Mouse (Mus musculus) ovary, postnatal 14 days (tissue): ENCODE measurements around the gene Ercc4.
A peak's percentile ranks its signal among the peaks of the same experiment; 100 is the strongest.
"Not testable (repeated sequence)": the region's sequence is repeated elsewhere in the genome, so short reads cannot be mapped to it uniquely, and the experiment has no call there.

Experiments
- DNase-seq: peaks from one replicate; pipeline ENCODE4 v3.0.0; 2022; ENCODE audit warnings: low spot score

The Ercc4 gene

GRCm38 (mm10) chr16:13109156-13109989 is at the start of gene Ercc4:
Ercc4 (plus strand) TSS chr16:13109684.
- peak; percentile 97 for DNase-seq

GRCm38 (mm10) chr16:13061113-13061512 is 48.4 kb upstream of the Ercc4 start:
- no peak for DNase-seq

- DNase-seq: no peak
These were observed 35.3 kb upstream of the Ercc4 start for GRCm38 (mm10) chr16:13074176-13074575.

GRCm38 (mm10) chr16:13080161-13080560 is 29.3 kb upstream of the Ercc4 start:
- no peak for DNase-seq

GRCm38 (mm10) chr16:13083155-13083798 is 26.2 kb upstream of the Ercc4 start:
- DNase-seq: no peak

- DNase-seq: no peak
These were observed 1.1 kb upstream of the Ercc4 start for GRCm38 (mm10) chr16:13108356-13108755.

- no peak for DNase-seq
These were observed 609 bp downstream of the Ercc4 start for GRCm38 (mm10) chr16:13109990-13110595.

- no peak for DNase-seq
These were observed 5.3 kb downstream of the Ercc4 start for GRCm38 (mm10) chr16:13114821-13115220.

- DNase-seq: not testable (repeated sequence)
These were observed 6.0 kb downstream of the Ercc4 start for GRCm38 (mm10) chr16:13115466-13115865.

- peak; percentile 22 for DNase-seq
These were observed 7.9 kb downstream of the Ercc4 start for GRCm38 (mm10) chr16:13117299-13117966.

- DNase-seq: no peak
These were observed 8.5 kb downstream of the Ercc4 start for GRCm38 (mm10) chr16:13117967-13118430.

GRCm38 (mm10) chr16:13118754-13119294 is 9.3 kb downstream of the Ercc4 start:
- DNase-seq: no peak

- no peak for DNase-seq
These were observed 10.3 kb downstream of the Ercc4 start for GRCm38 (mm10) chr16:13119641-13120350.

GRCm38 (mm10) chr16:13125357-13125756 is 15.9 kb downstream of the Ercc4 start:
- DNase-seq: no peak

- no peak for DNase-seq
These were observed 18.1 kb downstream of the Ercc4 start for GRCm38 (mm10) chr16:13127566-13127965.

- peak; percentile 29 for DNase-seq
These were observed 20.9 kb downstream of the Ercc4 start for GRCm38 (mm10) chr16:13130412-13130811.

GRCm38 (mm10) chr16:13141220-13141619 is 31.7 kb downstream of the Ercc4 start:
- no peak for DNase-seq

- no peak for DNase-seq
These were observed 34.4 kb downstream of the Ercc4 start for GRCm38 (mm10) chr16:13143932-13144331.

- DNase-seq: no peak
These were observed 35.4 kb downstream of the Ercc4 start for GRCm38 (mm10) chr16:13144682-13145410.

- DNase-seq: no peak
These were observed 36.7 kb downstream of the Ercc4 start for GRCm38 (mm10) chr16:13146231-13146630.
